Mouse (Mus musculus) midbrain, embryonic 14.5 days (tissue): ENCODE data around the gene Zfp62. TPM values are rescaled to one million over a fixed set of nuclear protein-coding genes. Genes with fewer than 3 reads are reported as not detected.
A peak's percentile ranks its signal among the peaks of the same experiment; 100 is the strongest.

Source experiments
- ATAC-seq: fragments of 200-750 bp; cut with Nextera tagmentation; 2 replicates; pipeline ENCODE4 v1.8.0; 2017; ENCODE audit warnings: moderate number of reproducible peaks, moderate library complexity; ENCODE audit not compliant: low FRiP score, low TSS enrichment
- DNase-seq: peaks from one replicate; pipeline ENCODE4 v3.0.0-alpha.2; 2015
- H3K27ac ChIP-seq: fragments of 300-500 bp; sonication (generic); replicated peaks from 2 replicates; pipeline ENCODE4 v1.5.1; 2014; ENCODE audit warnings: mild to moderate bottlenecking, low read depth, low read length, moderate library complexity
- H3K27me3 ChIP-seq: fragments of 300-500 bp; sonication (generic); 2 replicates; pipeline ENCODE4 v1.6.1; 2014; ENCODE audit warnings: low read length, control low read depth, mixed read lengths; ENCODE audit not compliant: control insufficient read depth, insufficient read depth
- H3K36me3 ChIP-seq: fragments of 300-500 bp; sonication (generic); 2 replicates; pipeline ENCODE4 v1.6.1; 2014; ENCODE audit warnings: low read length, control low read depth; ENCODE audit not compliant: control insufficient read depth, insufficient read depth
- H3K4me1 ChIP-seq: fragments of 300-500 bp; sonication (generic); 2 replicates; pipeline ENCODE4 v1.6.1; 2014; ENCODE audit warnings: mild to moderate bottlenecking, antibody characterized with exemption, low read length, control low read depth; ENCODE audit not compliant: control insufficient read depth, insufficient read depth
- H3K4me2 ChIP-seq: fragments of 300-500 bp; sonication (generic); 2 replicates; pipeline ENCODE4 v1.6.1; 2014; ENCODE audit warnings: mild to moderate bottlenecking, low read length, moderate library complexity
- H3K4me3 ChIP-seq: fragments of 300-500 bp; sonication (generic); replicated peaks from 2 replicates; pipeline ENCODE4 v1.5.1; 2014; ENCODE audit warnings: low read depth, low read length
- H3K9ac ChIP-seq: fragments of 300-500 bp; sonication (generic); replicated peaks from 2 replicates; pipeline ENCODE4 v1.6.1; 2014; ENCODE audit warnings: mild to moderate bottlenecking, low read length, moderate library complexity
- H3K9me3 ChIP-seq: fragments of 300-500 bp; sonication (generic); 2 replicates; pipeline ENCODE4 v1.6.1; 2016; ENCODE audit warnings: low read length, control low read depth, mixed read lengths; ENCODE audit not compliant: control insufficient read depth
- WGBS: fragments of 180-500 bp; shearing (Covaris S2); extraction: QIAGEN DNeasy Blood & Tissue Kit; methylation state at CpG from one replicate; pipeline ENCODE4 v1.1.7; 2014; 5-methylcytosine and 5-hydroxymethylcytosine counted together
- polyA plus RNA-seq: library from polyadenylated mRNA; unstranded; fragments of >200 nt; fragmentation: Nextera tagmentation; extraction: Ambion mirVana; gene quantifications from 2 replicates; pipeline ENCODE4 v1.2.1, GENCODE M21; 2014

Zfp62 gene
- polyA plus RNA-seq, 1 experiment from 2014 or later: 61.7 TPM

- DNase-seq: peak; percentile 97
- Histone ChIP-seq H3K27me3 (no peaks in the 10 kb centered on the region), H3K9me3 (no peaks in the 10 kb centered on the region), H3K9ac (peak within 1 kb of the TSS; percentile 71), H3K4me3 (peak within 1 kb of the TSS; percentile 65), H3K27ac (peak within 1 kb of the TSS; percentile 93), H3K4me2 (peak within 1 kb of the TSS; percentile 59), H3K36me3 (no peaks in the 10 kb centered on the region), H3K4me1 (peaks cover 12% of the 10 kb centered on the region)
- WGBS: under 1% methylated on average over 57 of the region's 60 CpGs
- peak; percentile 95 for ATAC-seq
Measured at GRCm38 (mm10) chr11:49243727-49244594, 40.9 kb downstream of the Zfp62 start, which contains the start of gene Mgat1. TSS of gene Mgat1 (plus strand) at chr11:49244191.

GRCm38 (mm10) chr11:49244595-49244930, 41.5 kb downstream of the Zfp62 start:
- ATAC-seq: no peak

GRCm38 (mm10) chr11:49245176-49245575, 42.1 kb downstream of the Zfp62 start:
- Histone ChIP-seq H3K27ac (no peak overlapping the region), H3K9me3 (no peaks in the 10 kb centered on the region), H3K36me3 (no peaks in the 10 kb centered on the region), H3K4me3 (peak overlapping the region; percentile 65; the same call in 1 of the 2 replicates), H3K4me2 (peak overlapping the region; percentile 59), H3K9ac (peak overlapping the region; percentile 71; the same call in 1 of the 2 replicates), H3K4me1 (peaks cover 16% of the 10 kb centered on the region), H3K27me3 (no peaks in the 10 kb centered on the region)
- no peak for ATAC-seq
- WGBS: 19% methylated on average over 7 of the region's 7 CpGs
- DNase-seq: no peak

More at GRCm38 (mm10) chr11:49244595-49244930, 41.5 kb downstream of the Zfp62 start:
- Histone ChIP-seq H3K4me2 (peak overlapping the region; percentile 59), H3K4me3 (peak overlapping the region; percentile 65), H3K9me3 (no peaks in the 10 kb centered on the region), H3K36me3 (no peaks in the 10 kb centered on the region), H3K9ac (peak overlapping the region; percentile 71), H3K4me1 (peaks cover 12% of the 10 kb centered on the region), H3K27ac (peak overlapping the region; percentile 93), H3K27me3 (no peaks in the 10 kb centered on the region)
- no peak for DNase-seq
- WGBS: under 1% methylated on average over 4 of the region's 4 CpGs

- DNase-seq (no peak), ATAC-seq (no peak)
- H3K27ac ChIP-seq: no peak overlapping the region
- H3K4me1 ChIP-seq: peaks cover 21% of the 10 kb centered on the region
- no peaks in the 10 kb centered on the region for H3K9me3 ChIP-seq
- H3K27me3 ChIP-seq: no peaks in the 10 kb centered on the region
- no peak overlapping the region for H3K9ac ChIP-seq
- H3K4me3 ChIP-seq: no peak overlapping the region
- H3K36me3 ChIP-seq: no peaks in the 10 kb centered on the region
- 32% methylated on average over 12 of the region's 12 CpGs for WGBS
- peak overlapping the region; percentile 59 for H3K4me2 ChIP-seq
Measured at GRCm38 (mm10) chr11:49245634-49246415, 42.7 kb downstream of the Zfp62 start.

GRCm38 (mm10) chr11:49246523-49246922, 43.4 kb downstream of the Zfp62 start:
- Histone ChIP-seq H3K9ac (no peak overlapping the region), H3K4me2 (no peak overlapping the region), H3K9me3 (no peaks in the 10 kb centered on the region), H3K27me3 (no peaks in the 10 kb centered on the region), H3K4me1 (peaks cover 27% of the 10 kb centered on the region), H3K4me3 (no peak overlapping the region), H3K27ac (no peak overlapping the region), H3K36me3 (no peaks in the 10 kb centered on the region)
- 90% methylated on average over 4 of the region's 4 CpGs for WGBS
- ATAC-seq: no peak
- DNase-seq: no peak

GRCm38 (mm10) chr11:49247255-49247654, 44.2 kb downstream of the Zfp62 start:
- 76% methylated on average over 2 of the region's 2 CpGs for WGBS
- Histone ChIP-seq H3K4me1 (peaks cover 27% of the 10 kb centered on the region), H3K9me3 (no peaks in the 10 kb centered on the region), H3K9ac (0 out of 2 replicates have a peak overlapping the region, but pooled peaks have one; percentile 20), H3K27me3 (no peaks in the 10 kb centered on the region), H3K4me2 (no peak overlapping the region), H3K36me3 (no peaks in the 10 kb centered on the region), H3K27ac (no peak overlapping the region), H3K4me3 (no peak overlapping the region)
- ATAC-seq (no peak), DNase-seq (no peak)

- H3K4me3 ChIP-seq: no peak overlapping the region
- no peak for ATAC-seq
- no peak overlapping the region for H3K9ac ChIP-seq
- H3K27ac ChIP-seq: no peak overlapping the region
- H3K9me3 ChIP-seq: no peaks in the 10 kb centered on the region
- H3K4me2 ChIP-seq: no peak overlapping the region
- no peak for DNase-seq
- no peaks in the 10 kb centered on the region for H3K27me3 ChIP-seq
- H3K4me1 ChIP-seq: peaks cover 23% of the 10 kb centered on the region
- WGBS: 61% methylated on average over 6 of the region's 6 CpGs
- no peaks in the 10 kb centered on the region for H3K36me3 ChIP-seq
Measured at GRCm38 (mm10) chr11:49248226-49248973, 45.3 kb downstream of the Zfp62 start.

GRCm38 (mm10) chr11:49248974-49249700, 46.0 kb downstream of the Zfp62 start:
- H3K4me1 ChIP-seq: peaks cover 23% of the 10 kb centered on the region
- H3K36me3 ChIP-seq: 0 out of 2 replicates have a peak, but pooled peaks cover 4% of the 10 kb centered on the region
- no peaks in the 10 kb centered on the region for H3K9me3 ChIP-seq
- H3K4me2 ChIP-seq: no peak overlapping the region
- no peak overlapping the region for H3K4me3 ChIP-seq
- 61% methylated on average over 6 of the region's 6 CpGs for WGBS
- no peak overlapping the region for H3K27ac ChIP-seq
- no peaks in the 10 kb centered on the region for H3K27me3 ChIP-seq
- ATAC-seq: no peak
- H3K9ac ChIP-seq: no peak overlapping the region
- DNase-seq: no peak
